ENCODE assay signal across 29 mouse cellular contexts in the genomic region with DNA sequence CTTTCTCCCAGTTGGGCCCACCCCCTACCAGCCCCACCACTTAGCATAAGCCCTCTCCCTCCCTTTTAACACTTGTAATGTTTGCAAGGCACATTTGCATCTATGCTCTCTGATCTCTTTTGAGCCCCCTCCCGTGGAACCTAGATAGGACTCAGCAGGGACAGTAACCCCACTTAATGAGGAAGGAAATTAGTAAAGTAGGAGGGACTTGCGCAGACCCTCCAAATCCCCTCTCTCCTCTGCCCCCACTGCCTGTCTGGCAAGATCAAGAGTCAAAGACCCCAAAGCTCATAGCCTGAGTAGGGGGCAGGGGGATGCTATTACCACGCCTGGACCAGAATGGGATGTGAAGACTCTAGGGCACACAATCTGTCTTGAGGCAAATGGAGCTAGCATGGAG. TPM values are rescaled to one million over a fixed set of nuclear protein-coding genes. Genes with fewer than 3 reads are reported as not detected.
DNase-seq lines count a peak whose midpoint lies in the region; ATAC-seq lines count a peak whose summit lies in the region.
"Had no signal": no experiment of that assay in that cellular context is flagged by ENCODE, and none has a peak within 500 bp of the region (broad histone marks: within the 10 kb centered on the region; RNA-seq: fewer than 3 reads in every experiment).

No protein-coding gene starts in this region.

- no peak for DNase-seq in forebrain, embryonic 10.5 days (ENCODE audit: extremely low spot score, low spot score)
- peak; percentile 74 for DNase-seq in heart, adult 11 months
- DNase-seq in midbrain, embryonic 10.5 days (ENCODE audit: low spot score) = no peak
- no peak for DNase-seq in limb, embryonic 10.5 days (ENCODE audit: low spot score)
- no peak for DNase-seq in urinary bladder, postnatal 25 days (ENCODE audit: low spot score)
- DNase-seq: adrenal gland, adult 8-10 months; adrenal gland, postnatal 25 days; cerebellum, adult 18-20 months; cerebellum, adult 9-10 months; cerebellum, postnatal 25 days; gastrocnemius, postnatal 14 days; heart, adult 2 months; heart, postnatal 10 days; heart, postnatal 4 days; kidney, adult 11 months had no signal

- H3K4me3 ChIP-seq in forebrain, embryonic 10.5 days = no peak overlapping the region
- no peak overlapping the region for H3K4me3 ChIP-seq in forebrain, embryonic 16.5 days (replicated peaks; ENCODE audit: low read length)
- no peak overlapping the region for H3K4me3 ChIP-seq in heart, embryonic 11.5 days (ENCODE audit: low read depth, low read length)
- H3K4me3 ChIP-seq in midbrain, embryonic 10.5 days = peak overlapping the region; percentile 61; the same call in 1 of the 2 replicates
- no peak overlapping the region for H3K4me3 ChIP-seq in midbrain, embryonic 13.5 days (replicated peaks)
- 0 out of 2 replicates have a peak overlapping the region, but pooled peaks have one; percentile 61 for H3K4me3 ChIP-seq in limb, embryonic 10.5 days
- H3K4me3 ChIP-seq: erythroblast, embryonic 14.5 days; forebrain, embryonic 15.5 days; heart, embryonic 15.5 days; intestine, embryonic 15.5 days had no signal

- 0 out of 2 replicates have a peak overlapping the region, but pooled peaks have one; percentile 8 for H3K27ac ChIP-seq in forebrain, embryonic 10.5 days
- H3K27ac ChIP-seq in forebrain, embryonic 16.5 days (ENCODE audit: low read length) = no peak overlapping the region
- H3K27ac ChIP-seq in heart, embryonic 11.5 days (ENCODE audit: low read depth, low read length) = no peak overlapping the region; the same call in 1 of the 2 replicates
- H3K27ac ChIP-seq in midbrain, embryonic 10.5 days (replicated peaks) = peak overlapping the region; percentile 56; the same call in 1 of the 2 replicates
- H3K27ac ChIP-seq in midbrain, embryonic 13.5 days = no peak overlapping the region
- H3K27ac ChIP-seq in limb, embryonic 10.5 days = peak overlapping the region; percentile 88
- H3K27ac ChIP-seq: embryonic facial prominence, embryonic 13.5 days; forebrain, embryonic 15.5 days; heart, embryonic 15.5 days; hindbrain, embryonic 12.5 days; intestine, embryonic 15.5 days had no signal

- no peaks in the 10 kb centered on the region for H3K36me3 ChIP-seq in forebrain, embryonic 10.5 days (replicated peaks)
- no peaks in the 10 kb centered on the region for H3K36me3 ChIP-seq in forebrain, embryonic 16.5 days (ENCODE audit: control insufficient read depth, insufficient read depth)
- H3K36me3 ChIP-seq in heart, embryonic 11.5 days (ENCODE audit: control insufficient read depth, insufficient read depth, low read length) = no peaks in the 10 kb centered on the region
- H3K36me3 ChIP-seq in midbrain, embryonic 10.5 days = no peaks in the 10 kb centered on the region
- H3K36me3 ChIP-seq in midbrain, embryonic 13.5 days = no peaks in the 10 kb centered on the region
- H3K36me3 ChIP-seq in limb, embryonic 10.5 days = no peaks in the 10 kb centered on the region
- H3K36me3 ChIP-seq: embryonic facial prominence, embryonic 13.5 days; forebrain, embryonic 15.5 days; heart, embryonic 12.5 days; heart, embryonic 15.5 days; hindbrain, embryonic 12.5 days; intestine, embryonic 15.5 days had no signal

- H3K4me2 ChIP-seq in forebrain, embryonic 16.5 days (ENCODE audit: low read length) = no peak overlapping the region
- no peak overlapping the region for H3K4me2 ChIP-seq in heart, embryonic 11.5 days
- H3K4me2 ChIP-seq in midbrain, embryonic 13.5 days (replicated peaks) = no peak overlapping the region
- H3K4me2 ChIP-seq: forebrain, embryonic 15.5 days had no signal

- peaks cover 71% of the 10 kb centered on the region for H3K27me3 ChIP-seq in forebrain, embryonic 10.5 days (ENCODE audit: poor library complexity, severe bottlenecking)
- H3K27me3 ChIP-seq in forebrain, embryonic 16.5 days (replicated peaks; ENCODE audit: control insufficient read depth, insufficient read depth, low read length) = peaks cover 51% of the 10 kb centered on the region
- peaks cover 37% of the 10 kb centered on the region for H3K27me3 ChIP-seq in heart, embryonic 11.5 days (ENCODE audit: control insufficient read depth, insufficient read depth, low read length)
- peaks cover 66% of the 10 kb centered on the region for H3K27me3 ChIP-seq in midbrain, embryonic 10.5 days (ENCODE audit: low read depth, poor library complexity, severe bottlenecking)
- H3K27me3 ChIP-seq in midbrain, embryonic 13.5 days = peaks cover 63% of the 10 kb centered on the region
- peaks cover 64% of the 10 kb centered on the region for H3K27me3 ChIP-seq in limb, embryonic 10.5 days (ENCODE audit: low read depth, poor library complexity, severe bottlenecking)

- peaks cover 90% of the 10 kb centered on the region for H3K4me1 ChIP-seq in forebrain, embryonic 10.5 days
- H3K4me1 ChIP-seq in forebrain, embryonic 16.5 days (replicated peaks; ENCODE audit: control insufficient read depth, insufficient read depth, low read length) = peaks cover 31% of the 10 kb centered on the region
- peaks cover 69% of the 10 kb centered on the region for H3K4me1 ChIP-seq in heart, embryonic 11.5 days (ENCODE audit: control insufficient read depth, insufficient read depth, low read length)
- H3K4me1 ChIP-seq in midbrain, embryonic 10.5 days = peaks cover 92% of the 10 kb centered on the region
- peaks cover 69% of the 10 kb centered on the region for H3K4me1 ChIP-seq in midbrain, embryonic 13.5 days (replicated peaks)
- H3K4me1 ChIP-seq in limb, embryonic 10.5 days = peaks cover 83% of the 10 kb centered on the region

- H3K9me3 ChIP-seq in forebrain, embryonic 10.5 days = no peaks in the 10 kb centered on the region
- no peaks in the 10 kb centered on the region for H3K9me3 ChIP-seq in forebrain, embryonic 16.5 days (ENCODE audit: control insufficient read depth, low read length)
- H3K9me3 ChIP-seq in heart, embryonic 11.5 days (replicated peaks; ENCODE audit: control insufficient read depth, low read length) = no peaks in the 10 kb centered on the region
- no peaks in the 10 kb centered on the region for H3K9me3 ChIP-seq in midbrain, embryonic 10.5 days (replicated peaks)
- H3K9me3 ChIP-seq in midbrain, embryonic 13.5 days = no peaks in the 10 kb centered on the region
- H3K9me3 ChIP-seq in limb, embryonic 10.5 days (replicated peaks) = no peaks in the 10 kb centered on the region
- H3K9me3 ChIP-seq: embryonic facial prominence, embryonic 13.5 days; forebrain, embryonic 15.5 days; heart, embryonic 12.5 days; heart, embryonic 15.5 days; hindbrain, embryonic 12.5 days; intestine, embryonic 15.5 days had no signal

- no peak for ATAC-seq in forebrain, embryonic 16.5 days
- ATAC-seq in heart, embryonic 11.5 days (replicated peaks; ENCODE audit: insufficient number of reproducible peaks, low FRiP score, low TSS enrichment) = no peak
- no peak for ATAC-seq in midbrain, embryonic 13.5 days
- ATAC-seq: activated CD4-positive, CD25-positive, alpha-beta regulatory T cell, adult 4 months; forebrain, embryonic 15.5 days; hindbrain, embryonic 16.5 days; intestine, embryonic 15.5 days had no signal

- 14% methylated on average over 3 of the region's 3 CpGs for WGBS in forebrain, embryonic 10.5 days
- WGBS in forebrain, embryonic 16.5 days = 22% methylated on average over 3 of the region's 3 CpGs
- 51% methylated on average over 3 of the region's 3 CpGs for WGBS in heart, embryonic 11.5 days (ENCODE audit: insufficient replicate concordance)
- WGBS in midbrain, embryonic 10.5 days = 0% methylated on average over 3 of the region's 3 CpGs
- 23% methylated on average over 3 of the region's 3 CpGs for WGBS in midbrain, embryonic 13.5 days
- WGBS in limb, embryonic 10.5 days = 20% methylated on average over 3 of the region's 3 CpGs

- H3K9ac ChIP-seq in forebrain, embryonic 16.5 days (replicated peaks; ENCODE audit: low read depth, low read length) = no peak overlapping the region
- no peak overlapping the region for H3K9ac ChIP-seq in heart, embryonic 11.5 days (ENCODE audit: low read depth, low read length)
- no peak overlapping the region for H3K9ac ChIP-seq in midbrain, embryonic 13.5 days (replicated peaks)
- H3K9ac ChIP-seq: embryonic facial prominence, embryonic 13.5 days; forebrain, embryonic 15.5 days; heart, embryonic 12.5 days; heart, embryonic 15.5 days; hindbrain, embryonic 12.5 days; intestine, embryonic 15.5 days had no signal

RNA-seq across cellular contexts. Expression of a gene that starts 0.9 kb away (rescaled TPM):
- 8.3 and 8.4 TPM in 2 replicates for polyA plus RNA-seq in forebrain, embryonic 10.5 days (2016; fragmentation: Nextera tagmentation; extraction: Ambion mirVana)
- 12.2 and 12.5 TPM in 2 replicates for polyA plus RNA-seq in forebrain, embryonic 16.5 days (2015; fragmentation: Nextera tagmentation; extraction: Ambion mirVana)
- polyA plus RNA-seq in heart, embryonic 11.5 days (2014; fragmentation: Nextera tagmentation; extraction: Ambion mirVana) = 3.7 and 4.4 TPM in 2 replicates
- 5.7 and 9.5 TPM in 2 replicates for polyA plus RNA-seq in midbrain, embryonic 10.5 days (2016; fragmentation: Nextera tagmentation; extraction: Ambion mirVana)
- 6.2 and 8.1 TPM in 2 replicates for polyA plus RNA-seq in midbrain, embryonic 13.5 days (2015; fragmentation: Nextera tagmentation; extraction: Ambion mirVana)
- polyA plus RNA-seq in limb, embryonic 10.5 days (2016; fragmentation: Nextera tagmentation; extraction: Ambion mirVana) = 9.2 and 10.9 TPM in 2 replicates
- polyA plus RNA-seq: activated CD4-positive, CD25-positive, alpha-beta regulatory T cell, adult 4 months had no signal

RNA-seq across cellular contexts. Expression of a gene that starts 8.1 kb away (rescaled TPM):
- 0.24 TPM in 1 of 2 replicates, not detected in the other for polyA plus RNA-seq in forebrain, embryonic 10.5 days (2016; fragmentation: Nextera tagmentation; extraction: Ambion mirVana)
- polyA plus RNA-seq in forebrain, embryonic 16.5 days (2015; fragmentation: Nextera tagmentation; extraction: Ambion mirVana) = not detected in 2 replicates
- polyA plus RNA-seq in heart, embryonic 11.5 days (2014; fragmentation: Nextera tagmentation; extraction: Ambion mirVana) = not detected in 2 replicates
- 0.20 TPM in 1 of 2 replicates, not detected in the other for polyA plus RNA-seq in midbrain, embryonic 10.5 days (2016; fragmentation: Nextera tagmentation; extraction: Ambion mirVana)
- polyA plus RNA-seq in midbrain, embryonic 13.5 days (2015; fragmentation: Nextera tagmentation; extraction: Ambion mirVana) = not detected in 2 replicates
- polyA plus RNA-seq in limb, embryonic 10.5 days (2016; fragmentation: Nextera tagmentation; extraction: Ambion mirVana) = not detected in 2 replicates
- polyA plus RNA-seq: activated CD4-positive, CD25-positive, alpha-beta regulatory T cell, adult 4 months; embryonic facial prominence, embryonic 13.5 days; forebrain, embryonic 15.5 days; gonadal fat pad, adult 2 months; heart, adult 2 months; heart, embryonic 12.5 days; heart, embryonic 15.5 days; intestine, embryonic 15.5 days had no signal

RNA-seq across cellular contexts. Expression of a gene that starts 9.4 kb away (rescaled TPM):
- 20.7 and 22.7 TPM in 2 replicates for polyA plus RNA-seq in forebrain, embryonic 10.5 days (2016; fragmentation: Nextera tagmentation; extraction: Ambion mirVana)
- polyA plus RNA-seq in forebrain, embryonic 16.5 days (2015; fragmentation: Nextera tagmentation; extraction: Ambion mirVana) = 17.1 TPM in 2 replicates
- polyA plus RNA-seq in heart, embryonic 11.5 days (2014; fragmentation: Nextera tagmentation; extraction: Ambion mirVana) = 11.5 and 12.4 TPM in 2 replicates
- polyA plus RNA-seq in midbrain, embryonic 10.5 days (2016; fragmentation: Nextera tagmentation; extraction: Ambion mirVana) = 19.4 and 22.9 TPM in 2 replicates
- 14.9 and 15.6 TPM in 2 replicates for polyA plus RNA-seq in midbrain, embryonic 13.5 days (2015; fragmentation: Nextera tagmentation; extraction: Ambion mirVana)
- 19.0 and 23.5 TPM in 2 replicates for polyA plus RNA-seq in limb, embryonic 10.5 days (2016; fragmentation: Nextera tagmentation; extraction: Ambion mirVana)

RNA-seq across cellular contexts. Expression of a gene that starts 11.4 kb away (rescaled TPM):
- 0.72 and 0.90 TPM in 2 replicates for polyA plus RNA-seq in forebrain, embryonic 10.5 days (2016; fragmentation: Nextera tagmentation; extraction: Ambion mirVana)
- 0.31 and 0.61 TPM in 2 replicates for polyA plus RNA-seq in forebrain, embryonic 16.5 days (2015; fragmentation: Nextera tagmentation; extraction: Ambion mirVana)
- polyA plus RNA-seq in heart, embryonic 11.5 days (2014; fragmentation: Nextera tagmentation; extraction: Ambion mirVana) = 0.23 TPM in 1 of 2 replicates, not detected in the other
- polyA plus RNA-seq in midbrain, embryonic 10.5 days (2016; fragmentation: Nextera tagmentation; extraction: Ambion mirVana) = 0.25 and 1.0 TPM in 2 replicates
- 0.17 and 0.62 TPM in 2 replicates for polyA plus RNA-seq in midbrain, embryonic 13.5 days (2015; fragmentation: Nextera tagmentation; extraction: Ambion mirVana)
- polyA plus RNA-seq in limb, embryonic 10.5 days (2016; fragmentation: Nextera tagmentation; extraction: Ambion mirVana) = 0.60 and 0.79 TPM in 2 replicates
- polyA plus RNA-seq: brain, embryonic 14.5 days; erythroblast, embryonic 14.5 days; forebrain, embryonic 15.5 days; heart, adult 2 months had no signal

RNA-seq across cellular contexts. Expression of a gene that starts 16.6 kb away (rescaled TPM):
- polyA plus RNA-seq in forebrain, embryonic 10.5 days (2016; fragmentation: Nextera tagmentation; extraction: Ambion mirVana) = 0.97 and 1.1 TPM in 2 replicates
- polyA plus RNA-seq in forebrain, embryonic 16.5 days (2015; fragmentation: Nextera tagmentation; extraction: Ambion mirVana) = 0.21 and 0.33 TPM in 2 replicates
- polyA plus RNA-seq in heart, embryonic 11.5 days (2014; fragmentation: Nextera tagmentation; extraction: Ambion mirVana) = 0.63 and 0.97 TPM in 2 replicates
- polyA plus RNA-seq in midbrain, embryonic 10.5 days (2016; fragmentation: Nextera tagmentation; extraction: Ambion mirVana) = 0.22 and 0.35 TPM in 2 replicates
- polyA plus RNA-seq in midbrain, embryonic 13.5 days (2015; fragmentation: Nextera tagmentation; extraction: Ambion mirVana) = 0.15 and 0.20 TPM in 2 replicates
- 0.76 and 1.1 TPM in 2 replicates for polyA plus RNA-seq in limb, embryonic 10.5 days (2016; fragmentation: Nextera tagmentation; extraction: Ambion mirVana)
- polyA plus RNA-seq: activated CD4-positive, CD25-positive, alpha-beta regulatory T cell, adult 4 months; erythroblast, embryonic 14.5 days had no signal

Comparison
In these comparisons a context has a peak if more than half of its experiments do, and no peak if none do; other contexts are left out.
1. H3K27ac ChIP-seq: peak in forebrain, embryonic 10.5 days (single experiment), midbrain, embryonic 10.5 days (single experiment) and limb, embryonic 10.5 days (single experiment); none in forebrain, embryonic 16.5 days (single experiment), heart, embryonic 11.5 days (single experiment) and midbrain, embryonic 13.5 days (single experiment).
2. H3K4me3 ChIP-seq: peak in midbrain, embryonic 10.5 days (single experiment) and limb, embryonic 10.5 days (single experiment); none in forebrain, embryonic 10.5 days (single experiment), forebrain, embryonic 16.5 days (single experiment), heart, embryonic 11.5 days (single experiment) and midbrain, embryonic 13.5 days (single experiment).